Mouse (Mus musculus) CH12.LX (cell line): Measurements from ENCODE around the gene P3h2. TPM values are rescaled to one million over a fixed set of nuclear protein-coding genes. Genes with fewer than 3 reads are reported as not detected.

Source experiments
- DNase-seq: peaks from one replicate; pipeline ENCODE4 v3.0.0-alpha.2; 2013; ENCODE audit errors: extremely low read depth
- H3K27ac ChIP-seq: 2 replicates; pipeline ENCODE4 v1.5.1; 2012; ENCODE audit warnings: low read depth, mild to moderate bottlenecking, control low read depth, moderate library complexity; ENCODE audit not compliant: insufficient read depth
- H3K27me3 ChIP-seq: replicated peaks from 2 replicates; pipeline ENCODE3; 2012; ENCODE audit warnings: inconsistent platforms
- H3K36me3 ChIP-seq, 2 experiments: replicated peaks in 1 of 2; 2 replicates each; pipeline versions ENCODE3 to v1.6.1; 2012; ENCODE audit warnings: inconsistent platforms in 1 of 2, low read length in 1 of 2, mild to moderate bottlenecking in 1 of 2, mixed read lengths in 1 of 2, moderate library complexity in 1 of 2; ENCODE audit not compliant: control insufficient read depth in 1 of 2, insufficient read depth in 1 of 2
- H3K4me1 ChIP-seq, 2 experiments: 2 replicates each; pipeline ENCODE4 v1.6.1; 2012; ENCODE audit warnings: inconsistent platforms in 1 of 2, moderate library complexity in 1 of 2; ENCODE audit not compliant: insufficient read depth in 2 of 2, control insufficient read depth in 1 of 2
- H3K4me2 ChIP-seq: 2 replicates; pipeline ENCODE4 v1.6.1; 2012; ENCODE audit warnings: low read depth, mild to moderate bottlenecking, control low read depth; ENCODE audit not compliant: poor library complexity, insufficient read depth, severe bottlenecking
- H3K4me3 ChIP-seq, 3 experiments: fragments of 150-350 bp in 1 of 3; sonication (generic) in 1 of 3; replicated peaks in 1 of 3; 2 replicates each; pipeline versions ENCODE3 to v1.5.1; 2011 to 2012; ENCODE audit warnings: low read depth in 2 of 3, low read length in 2 of 3, mild to moderate bottlenecking in 2 of 3, moderate library complexity in 2 of 3, control low read depth in 1 of 3, improper control_type of control experiment in 1 of 3, inconsistent platforms in 1 of 3, mixed read lengths in 1 of 3; ENCODE audit not compliant: poor library complexity in 1 of 3
- H3K79me2 ChIP-seq: replicated peaks from 2 replicates; pipeline ENCODE4 v1.6.1; 2012; ENCODE audit warnings: mild to moderate bottlenecking, moderate library complexity; ENCODE audit not compliant: control insufficient read depth, poor library complexity, insufficient read depth, severe bottlenecking; ENCODE audit errors: extremely low read depth
- H3K9ac ChIP-seq: 2 replicates; pipeline ENCODE4 v1.6.1; 2012; ENCODE audit warnings: low read depth, mild to moderate bottlenecking, control low read depth, moderate library complexity; ENCODE audit not compliant: insufficient read depth
- H3K9me3 ChIP-seq: replicated peaks from 2 replicates; pipeline ENCODE3; 2012; ENCODE audit warnings: low read length, inconsistent platforms, mixed read lengths
- CHD2 ChIP-seq: IDR thresholded peaks from 2 replicates; pipeline ENCODE4 v1.6.1; 2011; ENCODE audit warnings: low read length, improper control_type of control experiment
- E2F4 ChIP-seq: IDR thresholded peaks from 2 replicates; pipeline ENCODE4 v1.6.1; 2011; ENCODE audit warnings: low read depth, low read length, improper control_type of control experiment; ENCODE audit not compliant: insufficient replicate concordance
- ELF1 ChIP-seq: IDR thresholded peaks from 2 replicates; pipeline ENCODE4 v1.6.1; 2014; ENCODE audit warnings: low read depth, mild to moderate bottlenecking, inconsistent platforms, low read length, improper control_type of control experiment
- EP300 ChIP-seq: IDR thresholded peaks from 2 replicates; pipeline ENCODE4 v1.6.1; 2011; ENCODE audit warnings: low read length, improper control_type of control experiment
- ETS1 ChIP-seq: conservative IDR thresholded peaks from 2 replicates; pipeline ENCODE4 v1.6.1; 2012; ENCODE audit warnings: low read depth, mild to moderate bottlenecking, inconsistent platforms, low read length, improper control_type of control experiment, moderate library complexity
- IRF4 ChIP-seq: IDR thresholded peaks from 2 replicates; pipeline ENCODE4 v1.6.1; 2014; ENCODE audit warnings: low read depth, mild to moderate bottlenecking, inconsistent platforms, low read length, improper control_type of control experiment
- JUN ChIP-seq: IDR thresholded peaks from 2 replicates; pipeline ENCODE4 v1.6.1; 2011; ENCODE audit warnings: low read depth, mild to moderate bottlenecking, low read length, improper control_type of control experiment, moderate library complexity; ENCODE audit not compliant: insufficient read depth
- JUND ChIP-seq: conservative IDR thresholded peaks from 2 replicates; pipeline ENCODE4 v1.6.1; 2011; ENCODE audit warnings: low read depth, low read length, improper control_type of control experiment
- MAFK ChIP-seq: IDR thresholded peaks from 2 replicates; pipeline ENCODE4 v1.6.1; 2011; ENCODE audit warnings: low read length, improper control_type of control experiment; ENCODE audit not compliant: insufficient replicate concordance
- MAX ChIP-seq: IDR thresholded peaks from 2 replicates; pipeline ENCODE4 v1.6.1; 2011; ENCODE audit warnings: low read length, improper control_type of control experiment
- MEF2A ChIP-seq: IDR thresholded peaks from 2 replicates; pipeline ENCODE4 v1.6.1; 2014; ENCODE audit warnings: low read depth, mild to moderate bottlenecking, inconsistent platforms, low read length, improper control_type of control experiment, borderline replicate concordance
- MXI1 ChIP-seq: IDR thresholded peaks from 2 replicates; pipeline ENCODE4 v1.6.1; 2011; ENCODE audit warnings: mild to moderate bottlenecking, low read depth, low read length, improper control_type of control experiment
- MYC ChIP-seq: IDR thresholded peaks from 2 replicates; pipeline ENCODE4 v1.6.1; 2011; ENCODE audit warnings: low read depth, mild to moderate bottlenecking, improper control_type of control experiment, low read length
- POLR2A ChIP-seq: IDR thresholded peaks from 2 replicates; pipeline ENCODE4 v1.6.1; 2011; ENCODE audit warnings: low read depth, mild to moderate bottlenecking, improper control_type of control experiment, low read length
- RAD21 ChIP-seq: IDR thresholded peaks from 2 replicates; pipeline ENCODE4 v1.6.1; 2011; ENCODE audit warnings: low read depth, mild to moderate bottlenecking, low read length, improper control_type of control experiment, moderate library complexity
- RCOR1 ChIP-seq: conservative IDR thresholded peaks from 2 replicates; pipeline ENCODE4 v1.6.1; 2012; ENCODE audit warnings: low read depth, mild to moderate bottlenecking, inconsistent platforms, low read length, improper control_type of control experiment
- SIN3A ChIP-seq: IDR thresholded peaks from 2 replicates; pipeline ENCODE4 v1.6.1; 2012; ENCODE audit warnings: low read length, improper control_type of control experiment, inconsistent platforms
- SMC3 ChIP-seq: IDR thresholded peaks from 2 replicates; pipeline ENCODE4 v1.6.1; 2011; ENCODE audit warnings: low read depth, low read length, improper control_type of control experiment
- TBP ChIP-seq: conservative IDR thresholded peaks from 2 replicates; pipeline ENCODE4 v1.6.1; 2011; ENCODE audit warnings: low read depth, low read length, improper control_type of control experiment
- USF2 ChIP-seq: conservative IDR thresholded peaks from 2 replicates; pipeline ENCODE4 v1.6.1; 2011; ENCODE audit warnings: low read depth, low read length, improper control_type of control experiment
- ZC3H11A ChIP-seq: IDR thresholded peaks from 2 replicates; pipeline ENCODE4 v1.6.1; 2012; ENCODE audit warnings: low read depth, mild to moderate bottlenecking, inconsistent platforms, low read length, improper control_type of control experiment
- ZKSCAN1 ChIP-seq: IDR thresholded peaks from 2 replicates; pipeline ENCODE4 v1.6.1; 2012; ENCODE audit warnings: low read depth, inconsistent platforms, low read length, improper control_type of control experiment, borderline replicate concordance
- ZMIZ1 ChIP-seq: IDR thresholded peaks from 2 replicates; pipeline ENCODE4 v1.6.1; 2012; ENCODE audit warnings: low read depth, mild to moderate bottlenecking, inconsistent platforms, low read length, improper control_type of control experiment
- dilution Hi-C: fragments of 300-500 bp; cut with MboI; formaldehyde crosslinking; loops from 2 replicates; pipeline ENCODE4 v1.14.3; 2020; ENCODE audit warnings: low sequenced_read_pairs; ENCODE audit not compliant: extremely low pct_unique_long_range_greater_than_20kb, extremely low pct_ligation_motif_present
- in situ Hi-C: fragments of 300-500 bp; cut with MboI; formaldehyde crosslinking; loops from 3 replicates; pipeline ENCODE4 v1.14.3; 2019; ENCODE audit warnings: low sequenced_read_pairs, low pct_ligation_motif_present, low pct_unique_long_range_greater_than_20kb, mixed read lengths
- polyA plus RNA-seq: library from polyadenylated mRNA; unstranded; fragments of >175 nt; gene quantifications from 2 replicates; pipeline ENCODE4 v1.2.1, GENCODE M21; 2012; ENCODE audit warnings: low read depth; ENCODE audit not compliant: insufficient read length
- total RNA-seq, 2 experiments: library from RNA; depleted of rRNA; stranded (reverse); fragments of 300-350 nt in 1 of 2; fragments of >200 nt in 1 of 2; gene quantifications; 2 replicates each; pipeline ENCODE4 v1.2.3; 2012 to 2014

The P3h2 gene
- total and polyA plus RNA-seq, 3 experiments: 0.08 to 0.73 (median 0.27) TPM

DNA sequence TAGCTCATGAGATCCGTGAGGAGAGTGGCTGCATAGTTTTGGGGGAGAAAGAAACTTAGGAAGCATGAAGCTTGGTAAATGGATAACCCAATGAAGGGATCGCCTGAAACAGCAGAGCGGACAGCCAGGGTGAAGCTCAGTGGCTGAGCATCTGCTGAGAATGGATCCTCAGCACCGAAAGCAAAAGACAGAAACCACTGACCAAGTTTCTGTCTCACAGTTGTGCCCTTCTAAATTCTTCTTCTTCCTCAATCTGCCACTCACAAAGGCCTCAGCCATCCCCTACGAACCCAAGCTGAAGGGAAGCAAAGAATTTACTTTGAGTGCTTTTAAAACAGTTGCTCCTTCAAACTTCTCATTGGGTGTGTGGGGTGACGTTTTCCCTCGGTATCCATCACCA is 134.3 kb downstream of the P3h2 start:
- Histone ChIP-seq H3K27ac (no peak overlapping the region), H3K27me3 (peaks cover 2% of the 10 kb centered on the region), H3K9me3 (no peaks in the 10 kb centered on the region), H3K4me3 (no peak overlapping the region), H3K79me2 (no peaks in the 10 kb centered on the region), H3K9ac (no peak overlapping the region), H3K4me1 (peaks cover 9 to 43% of the 10 kb centered on the region in 2 experiments), H3K4me2 (peak overlapping the region; percentile 79), H3K36me3 (no peaks in the 10 kb centered on the region)
- in situ Hi-C loops: loop anchor here (25.0 kb wide), 1 partner anchor 541 kb away; no protein-coding TSS in a partner anchor
- TF ChIP-seq ETS1 (0 out of 2 replicates have a peak, but pooled peaks have one; percentile 9), TBP (0 out of 2 replicates have a peak, but pooled peaks have one; percentile 52), IRF4 (no peak; the same call in 1 of the 2 replicates), MXI1 (no peak), JUN (peak; percentile 12; the same call in 1 of the 2 replicates), USF2 (no peak), SMC3 (no peak), RCOR1 (no peak)
- dilution Hi-C loops: no loop called here
- peak; percentile 54 for DNase-seq

DNA sequence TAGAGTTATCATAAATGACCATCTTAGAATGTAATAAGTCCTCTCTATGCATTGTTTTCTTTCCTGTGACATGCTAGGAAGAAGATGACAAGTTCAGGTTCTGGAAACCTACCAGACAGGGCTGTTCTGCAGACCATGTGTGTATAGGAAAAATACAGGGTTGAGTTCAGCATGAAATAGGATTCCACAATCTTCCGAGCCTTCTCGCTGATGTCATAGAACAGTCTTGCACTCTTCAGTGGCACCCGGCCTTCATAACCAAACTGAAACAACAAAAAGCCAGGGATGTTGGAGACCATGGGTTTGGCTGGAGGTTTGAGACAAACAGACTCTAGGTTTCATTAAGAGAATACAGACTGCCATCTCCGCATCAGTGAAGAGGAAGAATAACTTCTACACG is 134.9 kb downstream of the P3h2 start:
- in situ Hi-C loops (loop anchor here (25.0 kb wide), 1 partner anchor 542 kb away; no protein-coding TSS in a partner anchor), dilution Hi-C loops (no loop called here)
- no peaks in the 10 kb centered on the region for H3K79me2 ChIP-seq
- H3K27me3 ChIP-seq: peaks cover 2% of the 10 kb centered on the region
- no peaks in the 10 kb centered on the region for H3K9me3 ChIP-seq
- H3K4me1 ChIP-seq: peaks cover 9 to 43% of the 10 kb centered on the region in 2 experiments
- DNase-seq: peak; percentile 44
- H3K9ac ChIP-seq: no peak overlapping the region
- peak; percentile 52; the same call in 1 of the 2 replicates for TF ChIP-seq MXI1
- peak; percentile 15; the same call in 1 of the 2 replicates for TF ChIP-seq MAX
- no peak for TF ChIP-seq ELF1
- TF ChIP-seq MYC: 0 out of 2 replicates have a peak, but pooled peaks have one; percentile 4
- no peak overlapping the region for H3K27ac ChIP-seq
- peak overlapping the region; percentile 79 for H3K4me2 ChIP-seq
- no peaks in the 10 kb centered on the region for H3K36me3 ChIP-seq
- H3K4me3 ChIP-seq: no peak overlapping the region

DNA sequence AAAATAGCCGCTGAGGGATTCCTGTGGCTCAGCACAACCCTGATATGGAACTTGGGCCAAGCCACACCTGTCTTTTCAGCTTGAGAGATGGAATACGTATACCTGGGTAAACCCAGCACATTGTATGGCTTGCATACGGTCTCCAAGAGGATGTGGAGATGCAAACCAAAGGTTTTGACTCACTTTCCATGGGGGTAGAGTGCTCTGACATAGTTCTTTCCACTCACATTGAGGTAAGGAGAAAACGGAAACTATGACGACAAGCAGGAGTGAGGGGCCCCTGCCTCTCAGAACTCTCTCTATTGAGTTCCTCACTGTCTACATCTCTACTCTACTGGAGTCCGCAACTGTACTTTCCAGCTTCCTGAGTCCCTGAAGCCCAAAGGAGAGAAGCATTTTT is 135.4 kb downstream of the P3h2 start:
- peak; percentile 94 for DNase-seq
- H3K79me2 ChIP-seq: no peaks in the 10 kb centered on the region
- peak overlapping the region; percentile 79 for H3K4me2 ChIP-seq
- peaks cover 2% of the 10 kb centered on the region for H3K27me3 ChIP-seq
- no peak overlapping the region for H3K4me3 ChIP-seq
- no peaks in the 10 kb centered on the region for H3K36me3 ChIP-seq
- in situ Hi-C loops (loop anchor here (25.0 kb wide), 1 partner anchor 542 kb away; no protein-coding TSS in a partner anchor), dilution Hi-C loops (no loop called here)
- H3K9me3 ChIP-seq: no peaks in the 10 kb centered on the region
- no peak overlapping the region for H3K27ac ChIP-seq
- H3K9ac ChIP-seq: no peak overlapping the region
- H3K4me1 ChIP-seq: peaks cover 9 to 43% of the 10 kb centered on the region in 2 experiments
- TF ChIP-seq SMC3: no peak
- no peak for TF ChIP-seq USF2
- TF ChIP-seq SIN3A: peak; percentile 50
- TF ChIP-seq MEF2A: peak; percentile 88
- TF ChIP-seq MAFK: peak; percentile 86
- TF ChIP-seq ZKSCAN1: no peak
- TF ChIP-seq RCOR1: peak; percentile 94
- peak; percentile 99 for TF ChIP-seq EP300
- no peak for TF ChIP-seq ZC3H11A
- TF ChIP-seq JUND: peak; percentile 97
- TF ChIP-seq ZMIZ1: 0 out of 2 replicates have a peak, but pooled peaks have one; percentile 40
- TF ChIP-seq CHD2: peak; percentile 87
- no peak for TF ChIP-seq E2F4
- TF ChIP-seq JUN: peak; percentile 100
- no peak for TF ChIP-seq TBP
- TF ChIP-seq ETS1: peak; percentile 98
- no peak for TF ChIP-seq MXI1
- TF ChIP-seq RAD21: no peak
- TF ChIP-seq POLR2A: no peak
- TF ChIP-seq IRF4: peak; percentile 97
- peak; percentile 70 for TF ChIP-seq MYC
- peak; percentile 59; the same call in 1 of the 2 replicates for TF ChIP-seq MAX
